Mouse (Mus musculus): ENCODE results near the gene Tarsl2. TPM values are rescaled to one million over a fixed set of nuclear protein-coding genes. Genes with fewer than 3 reads are reported as not detected.

Tarsl2 gene
- total RNA-seq, 4 experiments from 2014 or later, result 31.3 to 32.6 (median 32.0) TPM

- DNase-seq (ENCODE audit: low spot score in 2 of 2), result no peak
Measured at GRCm38 (mm10) chr7:65657490-65658120, 12.9 kb downstream of the Tarsl2 start.

- no peak for DNase-seq (ENCODE audit: low spot score in 2 of 2)
Measured at GRCm38 (mm10) chr7:65663225-65663790, 18.6 kb downstream of the Tarsl2 start.

GRCm38 (mm10) chr7:65663886-65664285, 19.2 kb downstream of the Tarsl2 start:
- DNase-seq (ENCODE audit: low spot score in 2 of 2), result no peak

- no peak for DNase-seq (ENCODE audit: low spot score in 2 of 2)
Measured at GRCm38 (mm10) chr7:65667491-65667890, 22.8 kb downstream of the Tarsl2 start.

GRCm38 (mm10) chr7:65678050-65678449, 33.4 kb downstream of the Tarsl2 start:
- no peak for DNase-seq (ENCODE audit: low spot score in 2 of 2)

- no peak for DNase-seq (ENCODE audit: low spot score in 2 of 2)
Measured at GRCm38 (mm10) chr7:65678900-65679595, 34.4 kb downstream of the Tarsl2 start.

GRCm38 (mm10) chr7:65681166-65681565, 36.5 kb downstream of the Tarsl2 start:
- no peak for DNase-seq (ENCODE audit: low spot score in 2 of 2)

GRCm38 (mm10) chr7:65684256-65684835, 39.6 kb downstream of the Tarsl2 start:
- no peak for DNase-seq (ENCODE audit: low spot score in 2 of 2)

- DNase-seq (ENCODE audit: low spot score in 2 of 2), result no peak
Measured at GRCm38 (mm10) chr7:65686664-65687063, 42.0 kb downstream of the Tarsl2 start.

- no peak for DNase-seq (ENCODE audit: low spot score in 2 of 2)
Measured at GRCm38 (mm10) chr7:65690869-65691268, 46.2 kb downstream of the Tarsl2 start, which contains the start of gene Tm2d3. TSS of gene Tm2d3 (plus strand) at chr7:65691169.

- DNase-seq (ENCODE audit: low spot score in 2 of 2), result no peak
Measured at GRCm38 (mm10) chr7:65691929-65692605, 47.4 kb downstream of the Tarsl2 start.

GRCm38 (mm10) chr7:65692883-65693282, 48.2 kb downstream of the Tarsl2 start:
- no peak for DNase-seq (ENCODE audit: low spot score in 2 of 2)

- DNase-seq (ENCODE audit: low spot score in 2 of 2), result peak; percentile 58 to 83
Measured at GRCm38 (mm10) chr7:65693301-65693821, 48.7 kb downstream of the Tarsl2 start.

- DNase-seq (ENCODE audit: low spot score in 2 of 2), result no peak
Measured at GRCm38 (mm10) chr7:65696450-65696849, 51.8 kb downstream of the Tarsl2 start.

GRCm38 (mm10) chr7:65702076-65702475, 57.4 kb downstream of the Tarsl2 start:
- DNase-seq (ENCODE audit: low spot score in 2 of 2), result no peak

GRCm38 (mm10) chr7:65704818-65705242, 60.1 kb downstream of the Tarsl2 start:
- DNase-seq (ENCODE audit: low spot score in 2 of 2), result peak; percentile 51 to 87

- DNase-seq (ENCODE audit: low spot score in 2 of 2), result no peak
Measured at GRCm38 (mm10) chr7:65708506-65708905, 63.8 kb downstream of the Tarsl2 start.

GRCm38 (mm10) chr7:65710301-65710700, 65.6 kb downstream of the Tarsl2 start:
- no peak for DNase-seq (ENCODE audit: low spot score in 2 of 2)

GRCm38 (mm10) chr7:65713782-65714181, 69.1 kb downstream of the Tarsl2 start:
- DNase-seq (ENCODE audit: low spot score in 2 of 2), result no peak

GRCm38 (mm10) chr7:65714304-65714703, 69.6 kb downstream of the Tarsl2 start:
- DNase-seq (ENCODE audit: low spot score in 2 of 2), result no peak

GRCm38 (mm10) chr7:65734024-65734423, 89.3 kb downstream of the Tarsl2 start:
- no peak for DNase-seq (ENCODE audit: low spot score in 2 of 2)
